ENCODE assay signal across 24 mouse cellular contexts in the genomic region with DNA sequence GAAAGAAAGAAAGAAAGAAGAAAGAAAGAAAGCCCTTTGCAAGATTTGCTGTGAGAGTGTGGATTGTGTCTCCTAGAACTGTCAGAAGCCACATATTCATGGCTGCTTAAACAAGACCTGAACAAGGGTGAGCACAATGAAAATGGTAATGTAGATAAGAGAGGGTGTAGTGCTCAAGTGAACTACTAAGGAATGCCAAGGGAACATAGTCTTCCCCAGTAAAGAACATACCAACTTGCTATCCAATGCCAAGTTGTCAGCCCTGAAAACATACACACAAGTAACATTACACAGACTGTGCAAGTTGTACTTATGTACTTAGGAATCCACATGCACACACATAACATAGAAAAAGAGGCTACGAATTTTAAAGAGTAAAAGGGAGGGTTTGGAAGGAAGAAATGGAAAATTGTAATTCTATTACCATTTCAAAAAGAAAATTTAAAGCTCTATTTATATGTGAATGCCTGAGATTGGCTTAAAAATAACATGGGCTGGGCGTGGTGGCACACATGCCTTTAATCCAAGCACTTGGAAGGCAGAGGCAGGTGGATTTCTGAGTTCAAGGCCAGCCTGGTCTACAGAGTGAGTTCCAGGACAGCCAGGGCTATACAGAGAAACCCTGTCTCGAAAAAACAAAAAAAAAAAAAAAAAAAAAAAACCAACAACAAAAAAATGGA. TPM values are rescaled to one million over a fixed set of nuclear protein-coding genes. Genes with fewer than 3 reads are reported as not detected.
DNase-seq lines count a peak whose midpoint lies in the region; ATAC-seq and TF ChIP-seq lines count a peak whose summit lies in the region.
"Had no signal": no experiment of that assay in that cellular context is flagged by ENCODE, and none has a peak within 500 bp of the region (broad histone marks: within the 10 kb centered on the region; RNA-seq: fewer than 3 reads in every experiment).

No protein-coding gene starts in this region.

- H3K4me3 ChIP-seq in liver, embryonic 13.5 days (replicated peaks), result no peak overlapping the region
- H3K4me3 ChIP-seq in E14TG2a.4 (replicated peaks; ENCODE audit: low read length), result peak overlapping the region; percentile 37
- H3K4me3 ChIP-seq in midbrain, embryonic 16.5 days (ENCODE audit: low read depth, low read length), result no peak overlapping the region
- no peak overlapping the region for H3K4me3 ChIP-seq in intestine, embryonic 16.5 days (ENCODE audit: low read length)
- H3K4me3 ChIP-seq: embryonic facial prominence, embryonic 13.5 days; embryonic facial prominence, embryonic 15.5 days; erythroblast, embryonic 14.5 days; forebrain, embryonic 10.5 days; forebrain, embryonic 12.5 days had no signal

- DNase-seq in liver, embryonic 13.5 days, result no peak
- DNase-seq in liver (no peak), ES-CJ7 (ENCODE audit: low read depth, low spot score) (peak; percentile 83), ZHBTc4 (ENCODE audit: low read depth, low spot score) (peak; percentile 75)
- DNase-seq: adrenal gland, adult 2 months; adrenal gland, postnatal 10 days; adrenal gland, postnatal 25 days; cerebellum, adult 11 months; cerebellum, adult 18-20 months; cerebellum, adult 8-10 months; cerebellum, adult 9-11 months; cerebellum, postnatal 14 days; cerebellum, postnatal 36 days; embryo, embryonic 11 days had no signal

- TF ChIP-seq CTCF in E14TG2a.4 (conservative IDR thresholded peaks at IDR 0.05; ENCODE audit: low read length), result no peak

- H3K9me3 ChIP-seq in liver, embryonic 13.5 days (replicated peaks), result no peaks in the 10 kb centered on the region
- no peaks in the 10 kb centered on the region for H3K9me3 ChIP-seq in E14TG2a.4 (ENCODE audit: low read length)
- H3K9me3 ChIP-seq in midbrain, embryonic 16.5 days (replicated peaks; ENCODE audit: control insufficient read depth, low read length, poor library complexity, severe bottlenecking), result no peaks in the 10 kb centered on the region
- no peaks in the 10 kb centered on the region for H3K9me3 ChIP-seq in intestine, embryonic 16.5 days (ENCODE audit: control insufficient read depth, low read length)
- H3K9me3 ChIP-seq: embryonic facial prominence, embryonic 13.5 days; embryonic facial prominence, embryonic 15.5 days; forebrain, embryonic 10.5 days; forebrain, embryonic 12.5 days had no signal

- no peaks in the 10 kb centered on the region for H3K27me3 ChIP-seq in liver, embryonic 13.5 days
- H3K27me3 ChIP-seq in E14TG2a.4 (ENCODE audit: insufficient read depth, low read length), result no peaks in the 10 kb centered on the region
- no peaks in the 10 kb centered on the region for H3K27me3 ChIP-seq in midbrain, embryonic 16.5 days (ENCODE audit: control insufficient read depth, insufficient read depth, low read depth, low read length)
- H3K27me3 ChIP-seq in intestine, embryonic 16.5 days (replicated peaks; ENCODE audit: control insufficient read depth, insufficient read depth, low read length), result no peaks in the 10 kb centered on the region
- H3K27me3 ChIP-seq: embryonic facial prominence, embryonic 13.5 days; embryonic facial prominence, embryonic 15.5 days; forebrain, embryonic 12.5 days had no signal

- H3K4me1 ChIP-seq in liver, embryonic 13.5 days (replicated peaks), result peaks cover 32% of the 10 kb centered on the region
- H3K4me1 ChIP-seq in E14TG2a.4 (replicated peaks; ENCODE audit: low read depth, low read length), result peaks cover 84% of the 10 kb centered on the region
- H3K4me1 ChIP-seq in midbrain, embryonic 16.5 days (ENCODE audit: control insufficient read depth, insufficient read depth, low read length), result peaks cover 12% of the 10 kb centered on the region
- peaks cover 6% of the 10 kb centered on the region for H3K4me1 ChIP-seq in intestine, embryonic 16.5 days (ENCODE audit: control insufficient read depth, insufficient read depth, low read length)

- H3K9ac ChIP-seq in liver, embryonic 13.5 days, result no peak overlapping the region
- no peak overlapping the region for H3K9ac ChIP-seq in midbrain, embryonic 16.5 days (ENCODE audit: low read depth, low read length)
- H3K9ac ChIP-seq in intestine, embryonic 16.5 days (ENCODE audit: low read depth, low read length), result no peak overlapping the region
- H3K9ac ChIP-seq: embryonic facial prominence, embryonic 13.5 days; embryonic facial prominence, embryonic 15.5 days; forebrain, embryonic 12.5 days had no signal

- no peak overlapping the region for H3K4me2 ChIP-seq in liver, embryonic 13.5 days
- H3K4me2 ChIP-seq in midbrain, embryonic 16.5 days (ENCODE audit: low read length), result no peak overlapping the region
- H3K4me2 ChIP-seq in intestine, embryonic 16.5 days (ENCODE audit: low read depth, low read length), result no peak overlapping the region
- H3K4me2 ChIP-seq: embryonic facial prominence, embryonic 13.5 days; embryonic facial prominence, embryonic 15.5 days; forebrain, embryonic 12.5 days had no signal

- ATAC-seq in liver, embryonic 13.5 days (ENCODE audit: low read depth), result 0 out of 2 replicates have a peak, but pooled peaks have one; percentile 36
- ATAC-seq in midbrain, embryonic 16.5 days, result no peak
- no peak for ATAC-seq in intestine, embryonic 16.5 days
- ATAC-seq: forebrain, embryonic 14.5 days; forebrain, embryonic 16.5 days had no signal

- no peak overlapping the region for H3K27ac ChIP-seq in liver, embryonic 13.5 days
- no peak overlapping the region for H3K27ac ChIP-seq in midbrain, embryonic 16.5 days (ENCODE audit: low read length)
- no peak overlapping the region for H3K27ac ChIP-seq in intestine, embryonic 16.5 days (ENCODE audit: low read length)
- H3K27ac ChIP-seq: embryonic facial prominence, embryonic 13.5 days; embryonic facial prominence, embryonic 15.5 days; forebrain, embryonic 10.5 days; forebrain, embryonic 12.5 days had no signal

- WGBS in liver, embryonic 13.5 days (ENCODE audit: insufficient replicate concordance), result 84% methylated on average over 2 of the region's 3 CpGs
- WGBS in midbrain, embryonic 16.5 days, result 80% methylated on average over 3 of the region's 3 CpGs
- 79% methylated on average over 2 of the region's 3 CpGs for WGBS in intestine, embryonic 16.5 days

- H3K36me3 ChIP-seq in liver, embryonic 13.5 days, result peaks cover 13% of the 10 kb centered on the region
- peaks cover 21% of the 10 kb centered on the region for H3K36me3 ChIP-seq in E14TG2a.4 (ENCODE audit: insufficient read depth, low read length)
- H3K36me3 ChIP-seq in midbrain, embryonic 16.5 days (ENCODE audit: control insufficient read depth, insufficient read depth, low read length), result no peaks in the 10 kb centered on the region
- no peaks in the 10 kb centered on the region for H3K36me3 ChIP-seq in intestine, embryonic 16.5 days (ENCODE audit: control insufficient read depth, insufficient read depth, low read length)
- H3K36me3 ChIP-seq: embryonic facial prominence, embryonic 13.5 days; embryonic facial prominence, embryonic 15.5 days; forebrain, embryonic 12.5 days had no signal

RNA-seq across cellular contexts. Expression of a gene that starts 7.0 kb away (rescaled TPM):
- polyA plus RNA-seq in liver, embryonic 13.5 days (2015; fragmentation: Nextera tagmentation; extraction: Ambion mirVana), result 186 and 213 TPM in 2 replicates
- 332 and 347 TPM in 2 replicates for polyA plus RNA-seq in midbrain, embryonic 16.5 days (2015; fragmentation: Nextera tagmentation; extraction: Ambion mirVana)
- polyA plus RNA-seq in intestine, embryonic 16.5 days (2015; fragmentation: Nextera tagmentation; extraction: Ambion mirVana), result 283 and 307 TPM in 2 replicates

RNA-seq across cellular contexts. Expression of a gene that starts 21.2 kb away (rescaled TPM):
- 226 and 278 TPM in 2 replicates for polyA plus RNA-seq in liver, embryonic 13.5 days (2015; fragmentation: Nextera tagmentation; extraction: Ambion mirVana)
- 139 and 149 TPM in 2 replicates for polyA plus RNA-seq in midbrain, embryonic 16.5 days (2015; fragmentation: Nextera tagmentation; extraction: Ambion mirVana)
- 173 and 227 TPM in 2 replicates for polyA plus RNA-seq in intestine, embryonic 16.5 days (2015; fragmentation: Nextera tagmentation; extraction: Ambion mirVana)

Comparison
In these comparisons a context has a peak if more than half of its experiments do, and no peak if none do; other contexts are left out.
1. DNase-seq: peak in ES-CJ7 (single experiment) and ZHBTc4 (single experiment); none in liver, embryonic 13.5 days (single experiment) and liver (single experiment).